In genomic region chr19:47891562-47892312, GRCm38 (mm10) we compare ENCODE assay signal across 10 mouse cellular contexts. TPM values are rescaled to one million over a fixed set of nuclear protein-coding genes. Genes with fewer than 3 reads are reported as not detected.
A peak's percentile ranks its signal among the peaks of the same experiment; 100 is the strongest.
DNase-seq lines count a peak whose midpoint lies in the region; ATAC-seq and TF ChIP-seq lines count a peak whose summit lies in the region.
"Had no signal": no experiment of that assay in that cellular context is flagged by ENCODE, and none has a peak within 500 bp of the region (broad histone marks: within the 10 kb centered on the region; RNA-seq: fewer than 3 reads in every experiment).

No protein-coding gene starts in this region.

- H3K36me3 ChIP-seq in embryonic facial prominence, embryonic 14.5 days (ENCODE audit: control insufficient read depth, insufficient read depth, low read length), result peaks cover 20% of the 10 kb centered on the region; the same call in 1 of the 2 replicates
- no peaks in the 10 kb centered on the region; the same call in 1 of the 2 replicates for H3K36me3 ChIP-seq in intestine, embryonic 16.5 days (ENCODE audit: control insufficient read depth, insufficient read depth, low read length)
- peaks cover 24% of the 10 kb centered on the region for H3K36me3 ChIP-seq in lung, embryonic 15.5 days
- H3K36me3 ChIP-seq in thymus, adult 2 months (ENCODE audit: control insufficient read depth, insufficient read depth, low read length), result peaks cover 23% of the 10 kb centered on the region

- no peak overlapping the region for H3K4me3 ChIP-seq in embryonic facial prominence, embryonic 14.5 days (ENCODE audit: low read depth, low read length)
- H3K4me3 ChIP-seq in intestine, embryonic 16.5 days (ENCODE audit: low read length), result no peak overlapping the region
- H3K4me3 ChIP-seq in lung, embryonic 15.5 days, result no peak overlapping the region
- no peak overlapping the region for H3K4me3 ChIP-seq in thymus, adult 2 months (ENCODE audit: control insufficient read depth, insufficient read depth, low read length)
- H3K4me3 ChIP-seq: limb, embryonic 12.5 days had no signal

- no peaks in the 10 kb centered on the region for H3K9me3 ChIP-seq in embryonic facial prominence, embryonic 14.5 days (ENCODE audit: control insufficient read depth, low read length)
- no peaks in the 10 kb centered on the region for H3K9me3 ChIP-seq in intestine, embryonic 16.5 days (ENCODE audit: control insufficient read depth, low read length)
- H3K9me3 ChIP-seq in lung, embryonic 15.5 days, result no peaks in the 10 kb centered on the region

- WGBS in embryonic facial prominence, embryonic 14.5 days, result 70% methylated on average over 11 of the region's 11 CpGs
- 56% methylated on average over 11 of the region's 11 CpGs for WGBS in intestine, embryonic 16.5 days
- 44% methylated on average over 11 of the region's 11 CpGs for WGBS in lung, embryonic 15.5 days
- 90% methylated on average over 11 of the region's 11 CpGs for WGBS in thymus, adult 2 months

- DNase-seq in MN1 (ENCODE audit: low spot score), result peak; percentile 21
- DNase-seq in embryonic facial prominence, embryonic 14.5 days (ENCODE audit: low spot score), result peak; percentile 47
- no peak for DNase-seq in left cerebral cortex, postnatal 25 days (ENCODE audit: low spot score in 2 of 2)
- no peak for DNase-seq in urinary bladder, adult 2 months (ENCODE audit: low spot score)
- DNase-seq in thymus, adult 2 months, result no peak
- DNase-seq: thymus, postnatal 14 days had no signal

- H3K27me3 ChIP-seq in embryonic facial prominence, embryonic 14.5 days (replicated peaks; ENCODE audit: control insufficient read depth, insufficient read depth, low read length), result no peaks in the 10 kb centered on the region
- H3K27me3 ChIP-seq in intestine, embryonic 16.5 days (replicated peaks; ENCODE audit: control insufficient read depth, insufficient read depth, low read length), result no peaks in the 10 kb centered on the region
- no peaks in the 10 kb centered on the region for H3K27me3 ChIP-seq in lung, embryonic 15.5 days
- H3K27me3 ChIP-seq in thymus, adult 2 months (ENCODE audit: control insufficient read depth, insufficient read depth, low read length), result no peaks in the 10 kb centered on the region
- H3K27me3 ChIP-seq: limb, embryonic 12.5 days had no signal

- no peak overlapping the region for H3K9ac ChIP-seq in embryonic facial prominence, embryonic 14.5 days (ENCODE audit: low read depth, low read length)
- no peak overlapping the region for H3K9ac ChIP-seq in intestine, embryonic 16.5 days (ENCODE audit: low read depth, low read length)
- no peak overlapping the region for H3K9ac ChIP-seq in lung, embryonic 15.5 days
- H3K9ac ChIP-seq: limb, embryonic 12.5 days had no signal

- no peak for TF ChIP-seq POLR2A in thymus, adult 2 months (IDR thresholded peaks at IDR 0.05; ENCODE audit: control insufficient read depth, extremely low read depth, insufficient read depth, low read length, poor library complexity)

- peak; percentile 67 for ATAC-seq in embryonic facial prominence, embryonic 14.5 days (ENCODE audit: low read depth)
- peak; percentile 51 for ATAC-seq in intestine, embryonic 16.5 days
- ATAC-seq in lung, embryonic 15.5 days (ENCODE audit: borderline replicate concordance, extremely low read depth, low FRiP score, low TSS enrichment), result peak; percentile 78; the same call in 1 of the 2 replicates

- peak overlapping the region; percentile 33; the same call in 1 of the 2 replicates for H3K27ac ChIP-seq in embryonic facial prominence, embryonic 14.5 days (replicated peaks; ENCODE audit: low read depth, low read length)
- H3K27ac ChIP-seq in intestine, embryonic 16.5 days (ENCODE audit: low read length), result peak overlapping the region; percentile 33
- peak overlapping the region; percentile 84 for H3K27ac ChIP-seq in lung, embryonic 15.5 days
- H3K27ac ChIP-seq in thymus, adult 2 months (ENCODE audit: control insufficient read depth, insufficient read depth, low read length), result no peak overlapping the region

- TF ChIP-seq CTCF in thymus, adult 2 months (IDR thresholded peaks at IDR 0.05; ENCODE audit: borderline replicate concordance, control insufficient read depth, extremely low read depth, insufficient read depth, low read length, poor library complexity), result no peak

- intact Hi-C loops in left cerebral cortex, postnatal 25 days (cut with DNase I), result loop anchor here (10.0 kb wide), 1 partner anchor 293 kb away; no protein-coding TSS in a partner anchor

- H3K4me2 ChIP-seq in embryonic facial prominence, embryonic 14.5 days (ENCODE audit: low read depth, low read length), result no peak overlapping the region
- no peak overlapping the region for H3K4me2 ChIP-seq in intestine, embryonic 16.5 days (ENCODE audit: low read depth, low read length)
- no peak overlapping the region; the same call in 1 of the 2 replicates for H3K4me2 ChIP-seq in lung, embryonic 15.5 days
- H3K4me2 ChIP-seq: limb, embryonic 12.5 days had no signal

- H3K4me1 ChIP-seq in embryonic facial prominence, embryonic 14.5 days (ENCODE audit: control insufficient read depth, insufficient read depth, low read length), result peaks cover 18% of the 10 kb centered on the region; the same call in 1 of the 2 replicates
- peaks cover 13% of the 10 kb centered on the region; the same call in 1 of the 2 replicates for H3K4me1 ChIP-seq in intestine, embryonic 16.5 days (ENCODE audit: control insufficient read depth, insufficient read depth, low read length)
- H3K4me1 ChIP-seq in lung, embryonic 15.5 days, result peaks cover 36% of the 10 kb centered on the region
- H3K4me1 ChIP-seq in thymus, adult 2 months (replicated peaks; ENCODE audit: control insufficient read depth, insufficient read depth, low read length), result peaks cover 33% of the 10 kb centered on the region

RNA-seq across cellular contexts. Expression of gene Gsto2, which starts 26.4 kb away (rescaled TPM):
- polyA plus RNA-seq in embryonic facial prominence, embryonic 14.5 days (2014; fragmentation: Nextera tagmentation; extraction: Ambion mirVana), result 0.86 and 1.2 TPM in 2 replicates
- 0.68 and 1.2 TPM in 2 replicates for polyA plus RNA-seq in intestine, embryonic 16.5 days (2015; fragmentation: Nextera tagmentation; extraction: Ambion mirVana)
- 0.84 and 1.1 TPM in 2 replicates for polyA plus RNA-seq in lung, embryonic 15.5 days (2015; fragmentation: Nextera tagmentation; extraction: Ambion mirVana)
- total RNA-seq in left cerebral cortex, postnatal 25 days (2021), result 1 to 10 TPM; 1.6 to 1.7 TPM
- 4.9 and 7.3 TPM in 2 replicates for polyA plus RNA-seq in urinary bladder, adult 2 months (2012; rRNA removed)
- polyA plus RNA-seq in thymus, adult 2 months (2012; rRNA removed), result 0.14 and 0.84 TPM in 2 replicates
- total RNA-seq: hematopoietic stem cell, adult 5-6 weeks had no signal

RNA-seq across cellular contexts. Expression of gene Cfap43, which starts 27.4 kb away (rescaled TPM):
- 0.28 and 0.75 TPM in 2 replicates for polyA plus RNA-seq in embryonic facial prominence, embryonic 14.5 days (2014; fragmentation: Nextera tagmentation; extraction: Ambion mirVana)
- polyA plus RNA-seq in intestine, embryonic 16.5 days (2015; fragmentation: Nextera tagmentation; extraction: Ambion mirVana), result 0.11 and 0.15 TPM in 2 replicates
- 0.86 TPM in 2 replicates for polyA plus RNA-seq in lung, embryonic 15.5 days (2015; fragmentation: Nextera tagmentation; extraction: Ambion mirVana)
- total RNA-seq in left cerebral cortex, postnatal 25 days (2021), result under 1 TPM; 0.16 to 0.64 TPM
- 0.21 and 0.66 TPM in 2 replicates for polyA plus RNA-seq in urinary bladder, adult 2 months (2012; rRNA removed)
- 0.13 and 0.20 TPM in 2 replicates for polyA plus RNA-seq in thymus, adult 2 months (2012; rRNA removed)

RNA-seq across cellular contexts. Expression of gene Itprip, which starts 27.4 kb away (rescaled TPM):
- 10.7 and 12.5 TPM in 2 replicates for polyA plus RNA-seq in embryonic facial prominence, embryonic 14.5 days (2014; fragmentation: Nextera tagmentation; extraction: Ambion mirVana)
- polyA plus RNA-seq in intestine, embryonic 16.5 days (2015; fragmentation: Nextera tagmentation; extraction: Ambion mirVana), result 8.0 and 8.8 TPM in 2 replicates
- 17.0 and 18.0 TPM in 2 replicates for polyA plus RNA-seq in lung, embryonic 15.5 days (2015; fragmentation: Nextera tagmentation; extraction: Ambion mirVana)
- total RNA-seq in left cerebral cortex, postnatal 25 days (2021), result 1 to 10 TPM in 1 of 2 experiments, under 1 TPM in 1; 0.94 to 1.2 TPM
- 6.3 and 7.8 TPM in 2 replicates for polyA plus RNA-seq in urinary bladder, adult 2 months (2012; rRNA removed)
- 32.6 and 37.4 TPM in 2 replicates for polyA plus RNA-seq in thymus, adult 2 months (2012; rRNA removed)

RNA-seq across cellular contexts. Expression of gene Gsto1, which starts 37.0 kb away (rescaled TPM):
- polyA plus RNA-seq in embryonic facial prominence, embryonic 14.5 days (2014; fragmentation: Nextera tagmentation; extraction: Ambion mirVana), result 119 and 148 TPM in 2 replicates
- 588 and 626 TPM in 2 replicates for polyA plus RNA-seq in intestine, embryonic 16.5 days (2015; fragmentation: Nextera tagmentation; extraction: Ambion mirVana)
- polyA plus RNA-seq in lung, embryonic 15.5 days (2015; fragmentation: Nextera tagmentation; extraction: Ambion mirVana), result 88.0 and 96.7 TPM in 2 replicates
- 10 to 100 TPM; 51.7 to 52.6 TPM for total RNA-seq in left cerebral cortex, postnatal 25 days (2021)
- 478 and 508 TPM in 2 replicates for polyA plus RNA-seq in urinary bladder, adult 2 months (2012; rRNA removed)
- polyA plus RNA-seq in thymus, adult 2 months (2012; rRNA removed), result 20.4 and 30.4 TPM in 2 replicates

RNA-seq across cellular contexts. Expression of gene Cfap58, which starts 45.7 kb away (rescaled TPM):
- polyA plus RNA-seq in embryonic facial prominence, embryonic 14.5 days (2014; fragmentation: Nextera tagmentation; extraction: Ambion mirVana), result 0.38 and 0.58 TPM in 2 replicates
- not detected in 2 replicates for polyA plus RNA-seq in intestine, embryonic 16.5 days (2015; fragmentation: Nextera tagmentation; extraction: Ambion mirVana)
- 0.11 and 0.32 TPM in 2 replicates for polyA plus RNA-seq in lung, embryonic 15.5 days (2015; fragmentation: Nextera tagmentation; extraction: Ambion mirVana)
- total RNA-seq in left cerebral cortex, postnatal 25 days (2021), result under 1 TPM; 0.21 to 0.55 TPM
- polyA plus RNA-seq in urinary bladder, adult 2 months (2012; rRNA removed), result not detected in 2 replicates
- polyA plus RNA-seq in thymus, adult 2 months (2012; rRNA removed), result 0.03 and 0.04 TPM in 2 replicates
- total RNA-seq: hematopoietic stem cell, adult 5-6 weeks had no signal

Comparison
In these comparisons a context has a peak if more than half of its experiments do, and no peak if none do; other contexts are left out.
1. DNase-seq: peak in MN1 (single experiment) and embryonic facial prominence, embryonic 14.5 days (single experiment); none in left cerebral cortex, postnatal 25 days (0 of 2), urinary bladder, adult 2 months (single experiment) and thymus, adult 2 months (single experiment).
2. Peak in every context shown above with its lines, with median percentiles within 50 percentile points of each other: ATAC-seq.